Mouse (Mus musculus) liver, adult 2 months (tissue): ENCODE results near the gene Col18a1. TPM values are rescaled to one million over a fixed set of nuclear protein-coding genes. Genes with fewer than 3 reads are reported as not detected.
A peak's percentile ranks its signal among the peaks of the same experiment; 100 is the strongest.

Source experiments
- DNase-seq: peaks from one replicate; pipeline ENCODE4 v3.0.0-alpha.2; 2011; ENCODE audit warnings: low read depth, low spot score; ENCODE audit errors: extremely low read depth
- H3K27ac ChIP-seq: fragments of 200-500 bp; replicated peaks from 2 replicates; pipeline ENCODE4 v1.5.1; 2012; ENCODE audit warnings: low read depth, mild to moderate bottlenecking, control low read depth, inconsistent platforms, low read length; ENCODE audit not compliant: insufficient read depth
- H3K27me3 ChIP-seq: fragments of 200-500 bp; 2 replicates; pipeline ENCODE4 v1.6.1; 2012; ENCODE audit warnings: mild to moderate bottlenecking, moderate library complexity, low read length, inconsistent platforms; ENCODE audit not compliant: control insufficient read depth, insufficient read depth
- H3K36me3 ChIP-seq: fragments of 200-500 bp; 2 replicates; pipeline ENCODE4 v1.6.1; 2012; ENCODE audit warnings: low read length, inconsistent platforms; ENCODE audit not compliant: control insufficient read depth, insufficient read depth
- H3K4me1 ChIP-seq: fragments of 200-500 bp; 2 replicates; pipeline ENCODE4 v1.6.1; 2011; ENCODE audit warnings: low read length; ENCODE audit not compliant: control insufficient read depth, insufficient read depth
- H3K4me3 ChIP-seq: fragments of 200-500 bp; 2 replicates; pipeline ENCODE4 v1.5.1; 2011; ENCODE audit warnings: low read depth, mild to moderate bottlenecking, control low read depth, low read length, moderate library complexity; ENCODE audit not compliant: insufficient read depth
- H3K79me2 ChIP-seq: fragments of 200-500 bp; 2 replicates; pipeline ENCODE4 v1.6.1; 2012; ENCODE audit warnings: inconsistent platforms, mild to moderate bottlenecking, low read length, moderate library complexity; ENCODE audit not compliant: control insufficient read depth, insufficient read depth
- H3K9ac ChIP-seq: fragments of 200-500 bp; 2 replicates; pipeline ENCODE4 v1.6.1; 2012; ENCODE audit warnings: low read depth, mild to moderate bottlenecking, control low read depth, inconsistent platforms, low read length
- CTCF ChIP-seq: fragments of 200-500 bp; IDR thresholded peaks from 2 replicates; pipeline ENCODE4 v1.5.1; 2011; ENCODE audit warnings: low read depth, low read length, control low read depth
- POLR2A ChIP-seq: fragments of 200-500 bp; IDR thresholded peaks from 2 replicates; pipeline ENCODE4 v1.6.1; 2011; ENCODE audit warnings: low read length, control low read depth; ENCODE audit not compliant: insufficient read depth; ENCODE audit errors: extremely low read depth
- WGBS: fragments of 180-500 bp; shearing (Covaris S2); methylation state at CpG from one replicate; pipeline ENCODE4 v1.1.7; 2018; 5-methylcytosine and 5-hydroxymethylcytosine counted together
- polyA plus RNA-seq: library from polyadenylated mRNA; depleted of rRNA; stranded (reverse); fragments of >200 nt; gene quantifications from 2 replicates; pipeline ENCODE4 v1.2.3, GENCODE M21; 2012
- total RNA-seq: library from RNA; depleted of rRNA; stranded (reverse); fragments of >200 nt; gene quantifications from 2 replicates; pipeline ENCODE4 v1.2.3, GENCODE M21; 2014

The Col18a1 gene
- total and polyA plus RNA-seq, 2 experiments, result 260 to 452 TPM

DNA sequence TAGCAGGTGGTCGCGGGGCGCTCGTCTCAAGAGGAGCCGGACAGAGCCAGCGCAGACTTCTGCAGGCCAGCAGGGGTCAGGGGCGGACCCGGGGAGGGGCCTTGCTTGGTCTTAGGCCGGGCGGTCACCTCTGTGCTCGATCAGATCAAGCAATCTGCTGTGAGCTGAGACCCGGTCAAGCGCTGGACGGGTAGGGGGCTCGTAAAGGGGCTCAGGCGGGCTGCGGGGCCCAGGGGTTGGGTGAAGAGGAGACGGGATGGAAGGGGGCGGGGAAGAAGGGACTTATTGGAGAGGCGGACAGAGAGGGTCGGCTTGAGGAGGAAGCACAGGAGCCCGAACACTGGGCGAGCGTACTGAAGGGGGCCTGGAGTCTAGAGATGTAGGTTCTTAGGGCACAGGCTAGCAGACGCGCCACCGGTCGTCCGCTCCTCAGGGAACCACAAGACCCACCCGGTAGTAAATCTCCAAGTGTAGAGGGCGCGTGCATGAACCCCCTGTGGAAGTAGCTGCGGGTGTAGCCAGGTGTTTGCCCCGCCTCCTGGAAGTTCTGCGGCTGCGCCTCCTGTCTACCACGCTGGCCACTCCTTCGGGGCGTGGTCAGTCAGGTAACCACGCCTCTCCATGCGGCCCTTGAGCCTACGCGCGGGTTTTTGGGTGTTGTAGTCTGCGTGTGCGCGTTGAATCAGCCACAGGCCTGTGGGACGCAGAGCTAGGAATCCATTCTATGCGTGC, 133.6 kb downstream of the Col18a1 start:
- no peaks in the 10 kb centered on the region for H3K79me2 ChIP-seq
- H3K27ac ChIP-seq, result peak overlapping the region; percentile 45
- WGBS, result 2% methylated on average over 49 of the region's 49 CpGs
- H3K27me3 ChIP-seq, result no peaks in the 10 kb centered on the region
- peak overlapping the region; percentile 80 for H3K9ac ChIP-seq
- peak; percentile 84 for DNase-seq
- TF ChIP-seq POLR2A (peak; percentile 73; the same call in 1 of the 2 replicates), CTCF (peak; percentile 41; the same call in 1 of the 2 replicates)
- peaks cover 4% of the 10 kb centered on the region; the same call in 1 of the 2 replicates for H3K4me1 ChIP-seq
- peak overlapping the region; percentile 76 for H3K4me3 ChIP-seq
- H3K36me3 ChIP-seq, result no peaks in the 10 kb centered on the region

DNA sequence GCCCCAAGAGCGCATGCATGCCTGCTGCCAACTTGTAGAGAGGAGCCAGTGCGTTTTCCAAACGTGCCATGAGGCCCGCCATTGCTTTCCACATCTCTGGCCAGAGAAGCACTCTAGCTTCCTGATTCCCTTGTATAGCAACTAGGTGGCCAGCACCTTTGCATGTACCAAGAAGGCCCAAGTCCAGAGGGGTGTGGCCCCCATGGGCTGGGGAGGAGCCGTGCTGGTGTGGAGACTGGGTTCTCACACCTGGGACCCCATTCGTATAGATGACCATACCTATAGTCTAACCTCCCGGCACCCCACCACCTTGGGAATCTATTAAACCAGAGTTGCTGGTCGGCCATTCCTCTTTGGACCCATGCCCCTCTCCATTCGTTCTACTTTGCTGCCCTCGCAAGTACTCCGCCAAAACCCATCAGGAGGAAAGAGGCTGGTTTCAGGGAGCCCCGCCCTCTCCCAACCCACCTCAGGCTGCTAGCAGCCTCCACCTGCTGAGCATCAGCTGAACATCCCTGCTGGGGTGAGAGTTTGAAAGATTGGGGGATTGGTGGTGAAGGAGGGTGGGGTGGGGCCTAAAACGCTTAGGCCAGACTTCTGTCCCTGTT, 134.5 kb downstream of the Col18a1 start, which contains the start of gene Slc19a1:
Gene Slc19a1, plus strand, starts transcription at position 474 of the 608 bp plus-strand sequence.
- H3K27ac ChIP-seq, result peak within 1 kb of the TSS; percentile 45
- H3K4me3 ChIP-seq, result peak within 1 kb of the TSS; percentile 76
- DNase-seq, result no peak
- no peaks in the 10 kb centered on the region for H3K79me2 ChIP-seq
- peak within 1 kb of the TSS; percentile 80 for H3K9ac ChIP-seq
- TF ChIP-seq CTCF, result no peak
- no peaks in the 10 kb centered on the region for H3K27me3 ChIP-seq
- H3K36me3 ChIP-seq, result no peaks in the 10 kb centered on the region
- 82% methylated on average over 13 of the region's 13 CpGs for WGBS
- peaks cover 4% of the 10 kb centered on the region; the same call in 1 of the 2 replicates for H3K4me1 ChIP-seq

DNA sequence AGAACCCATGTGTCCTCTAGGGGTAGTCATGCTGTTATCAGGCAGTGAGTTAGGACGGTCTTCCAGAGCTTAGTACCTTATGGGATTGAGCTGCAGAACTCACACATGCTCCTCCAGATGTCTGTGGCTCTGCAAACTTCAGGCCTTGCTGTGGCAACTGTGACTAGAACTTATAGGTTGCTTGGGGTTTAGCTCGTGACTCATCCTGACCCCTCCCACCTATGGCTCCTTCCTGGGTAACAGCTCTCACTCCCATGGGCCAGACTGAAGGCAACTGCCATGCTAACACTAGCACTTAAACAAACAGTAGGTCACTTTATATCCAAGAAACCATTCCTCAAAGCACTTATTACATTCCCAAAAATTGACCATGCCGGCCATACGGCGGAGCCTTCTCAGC, 135.7 kb downstream of the Col18a1 start:
- TF ChIP-seq POLR2A, result no peak
- TF ChIP-seq CTCF, result no peak
- 88% methylated on average over 5 of the region's 5 CpGs for WGBS
- Histone ChIP-seq H3K27me3 (no peaks in the 10 kb centered on the region), H3K36me3 (no peaks in the 10 kb centered on the region), H3K27ac (no peak overlapping the region), H3K9ac (no peak overlapping the region), H3K4me1 (peaks cover 4% of the 10 kb centered on the region; the same call in 1 of the 2 replicates), H3K79me2 (no peaks in the 10 kb centered on the region), H3K4me3 (no peak overlapping the region)
- no peak for DNase-seq

DNA sequence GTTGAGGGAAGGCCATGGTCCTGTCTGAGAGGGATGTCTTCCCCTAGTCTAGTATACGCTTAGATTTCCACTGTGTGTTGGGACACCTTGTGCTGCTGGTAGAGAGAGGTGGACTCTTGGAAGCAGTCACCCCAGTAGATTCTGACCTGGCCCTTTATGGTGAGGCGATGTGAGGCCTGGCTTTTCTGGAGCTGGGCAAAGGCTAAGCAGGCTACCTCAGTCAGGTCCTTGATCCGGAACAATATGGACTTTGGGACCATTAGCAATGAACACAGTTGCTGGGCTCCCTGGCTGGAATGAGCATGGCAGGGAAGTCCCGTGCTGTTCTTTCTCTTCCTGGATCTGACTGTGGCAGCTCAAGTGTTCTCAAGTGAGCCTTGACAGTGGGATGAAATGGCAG, 136.6 kb downstream of the Col18a1 start:
- TF ChIP-seq POLR2A (no peak), CTCF (no peak)
- Histone ChIP-seq H3K27ac (no peak overlapping the region), H3K4me1 (peaks cover 4% of the 10 kb centered on the region; the same call in 1 of the 2 replicates), H3K79me2 (no peaks in the 10 kb centered on the region), H3K4me3 (no peak overlapping the region), H3K27me3 (no peaks in the 10 kb centered on the region), H3K9ac (no peak overlapping the region), H3K36me3 (no peaks in the 10 kb centered on the region)
- DNase-seq, result peak; percentile 75
- WGBS, result 46% methylated on average over 4 of the region's 4 CpGs

DNA sequence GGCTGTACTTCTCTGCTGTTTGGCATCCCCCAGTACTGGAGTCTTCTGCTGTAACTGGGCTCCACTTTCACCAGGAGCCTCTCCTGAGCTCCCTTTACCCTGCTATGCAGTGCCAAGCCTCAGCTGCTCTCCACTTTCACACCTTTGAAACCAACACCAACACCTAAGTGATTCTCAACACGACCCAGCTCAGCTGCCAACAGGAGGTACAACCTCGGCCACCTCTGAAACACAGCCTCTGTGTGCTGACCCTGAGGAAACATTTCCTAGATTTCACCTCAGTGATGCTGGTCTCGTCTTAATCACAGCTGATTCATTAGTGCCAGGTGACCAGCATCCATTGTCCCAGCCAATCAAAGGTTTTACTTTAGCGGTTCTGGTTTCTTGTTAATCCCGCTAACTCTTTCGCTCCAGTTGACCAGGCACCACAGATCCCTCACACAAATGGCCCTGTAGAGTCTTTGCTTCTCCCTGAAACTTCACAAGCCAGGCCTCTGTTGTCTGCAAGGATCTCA, 137.5 kb downstream of the Col18a1 start:
- H3K9ac ChIP-seq, result no peak overlapping the region
- WGBS, result 80% methylated on average over 6 of the region's 6 CpGs
- peaks cover 4% of the 10 kb centered on the region; the same call in 1 of the 2 replicates for H3K4me1 ChIP-seq
- DNase-seq, result no peak
- H3K27ac ChIP-seq, result no peak overlapping the region
- TF ChIP-seq POLR2A (no peak), CTCF (no peak)
- no peaks in the 10 kb centered on the region for H3K79me2 ChIP-seq
- no peak overlapping the region for H3K4me3 ChIP-seq
- H3K27me3 ChIP-seq, result no peaks in the 10 kb centered on the region
- no peaks in the 10 kb centered on the region for H3K36me3 ChIP-seq
